Mouse (Mus musculus) lung, adult 2 months (tissue): ENCODE measurements around the gene Sorbs1. TPM values are rescaled to one million over a fixed set of nuclear protein-coding genes. Genes with fewer than 3 reads are reported as not detected.

Source experiments
- DNase-seq: peaks from one replicate; pipeline ENCODE4 v3.0.0; 2022
- H3K4me1 ChIP-seq: fragments of 200-500 bp; 2 replicates; pipeline ENCODE4 v1.6.1; 2011; ENCODE audit warnings: low read length; ENCODE audit not compliant: control insufficient read depth, insufficient read depth
- H3K4me3 ChIP-seq: fragments of 200-500 bp; replicated peaks from 2 replicates; pipeline ENCODE3; 2011; ENCODE audit warnings: low read depth, mild to moderate bottlenecking, control low read depth, low read length; ENCODE audit errors: extremely low read depth
- CTCF ChIP-seq: fragments of 200-500 bp; IDR thresholded peaks from 2 replicates; pipeline ENCODE4 v1.5.1; 2011; ENCODE audit warnings: mild to moderate bottlenecking, low read length, control low read depth; ENCODE audit not compliant: insufficient read depth
- POLR2A ChIP-seq: fragments of 200-500 bp; IDR thresholded peaks from 2 replicates; pipeline ENCODE4 v1.6.1; 2011; ENCODE audit warnings: low read depth, mild to moderate bottlenecking, control low read depth, low read length, borderline replicate concordance; ENCODE audit errors: extremely low read depth
- WGBS: fragments of 180-500 bp; shearing (Covaris S2); methylation state at CpG from one replicate; pipeline ENCODE4 v1.1.7; 2018; 5-methylcytosine and 5-hydroxymethylcytosine counted together
- polyA plus RNA-seq: library from polyadenylated mRNA; depleted of rRNA; stranded (reverse); fragments of >200 nt; gene quantifications from 2 replicates; pipeline ENCODE4 v1.2.3, GENCODE M21; 2012; rRNA removed

Sorbs1 gene
- polyA plus RNA-seq, 1 experiment = 43.4 TPM

DNA sequence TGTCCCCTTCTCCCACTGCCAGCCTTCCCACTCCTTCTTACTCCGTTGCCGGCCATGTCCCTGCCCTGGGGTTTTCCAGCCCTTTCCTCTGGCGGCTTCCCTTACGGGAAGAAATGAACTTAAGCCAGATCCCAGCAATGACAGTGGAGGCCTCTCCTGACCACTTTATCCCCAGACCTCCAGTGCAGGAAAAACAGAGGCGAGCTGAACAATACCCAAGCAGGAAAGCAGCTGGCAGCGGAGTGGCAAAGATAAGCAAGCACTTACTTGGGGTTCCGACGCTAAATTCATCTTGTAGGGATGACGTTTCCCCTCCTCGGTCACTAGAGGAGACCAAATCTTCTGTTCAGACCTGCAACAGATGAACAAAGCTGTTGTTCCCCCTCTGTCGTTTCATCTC is 264.2 kb downstream of the Sorbs1 start:
- no peak overlapping the region for H3K4me3 ChIP-seq
- H3K4me1 ChIP-seq = peaks cover 14% of the 10 kb centered on the region
- 42% methylated on average over 11 of the region's 11 CpGs for WGBS
- DNase-seq = no peak
- no peak for TF ChIP-seq POLR2A
- no peak for TF ChIP-seq CTCF

DNA sequence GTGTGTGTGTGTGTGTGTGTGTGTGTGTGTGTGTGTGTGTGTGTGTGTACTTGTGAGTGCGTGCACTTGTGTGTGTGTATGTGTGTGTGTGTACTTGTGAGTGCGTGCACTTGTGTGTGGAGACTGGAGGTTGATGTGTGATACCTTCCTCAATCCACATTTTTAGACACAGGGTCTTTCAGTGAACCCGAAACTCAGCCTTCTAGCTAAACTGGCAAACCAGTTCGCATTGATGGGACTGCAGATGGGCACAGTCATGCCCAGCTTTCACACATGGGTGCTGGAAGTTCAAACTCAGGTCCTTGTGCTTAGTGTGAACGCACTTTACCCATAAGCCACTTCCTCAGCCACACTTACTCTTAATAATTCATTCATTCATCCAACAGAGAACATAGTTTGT is 265.1 kb downstream of the Sorbs1 start:
- Histone ChIP-seq H3K4me3 (no peak overlapping the region), H3K4me1 (peaks cover 10% of the 10 kb centered on the region)
- TF ChIP-seq CTCF (no peak), POLR2A (no peak)
- WGBS = 91% methylated on average over 5 of the region's 5 CpGs
- DNase-seq = no peak

GRCm38 (mm10) chr19:40247268-40247666 is 266.3 kb downstream of the Sorbs1 start:
- WGBS = 19% methylated on average over 5 of the region's 5 CpGs
- TF ChIP-seq CTCF (no peak), POLR2A (no peak)
- Histone ChIP-seq H3K4me3 (no peak overlapping the region), H3K4me1 (peaks cover 10% of the 10 kb centered on the region)
- no peak for DNase-seq

GRCm38 (mm10) chr19:40246646-40247267 is 266.8 kb downstream of the Sorbs1 start:
- 75% methylated on average over 7 of the region's 7 CpGs for WGBS
- TF ChIP-seq POLR2A (no peak), CTCF (no peak)
- DNase-seq = no peak
- H3K4me3 ChIP-seq = no peak overlapping the region
- peaks cover 10% of the 10 kb centered on the region for H3K4me1 ChIP-seq

Other genes starting within 250 kb of the Sorbs1 start
- gene Pdlim1, start 241.9 kb downstream of the Sorbs1 start, polyA plus RNA-seq = 119 and 148 TPM in 2 replicates
- gene Aldh18a1, start 74.7 kb upstream of the Sorbs1 start, polyA plus RNA-seq = 9.0 and 13.3 TPM in 2 replicates
- gene Tctn3, start 98.5 kb upstream of the Sorbs1 start, polyA plus RNA-seq = 12.1 and 12.8 TPM in 2 replicates
- 28.7 and 41.2 TPM in 2 replicates for gene Entpd1, start 98.6 kb upstream of the Sorbs1 start, polyA plus RNA-seq
- gene Cc2d2b, start 235.0 kb upstream of the Sorbs1 start, polyA plus RNA-seq = 0.02 TPM in 1 of 2 replicates, not detected in the other